Mouse (Mus musculus) cerebellum, adult (tissue): ENCODE data around the gene Olfr209.
"Not testable (repeated sequence)": the region's sequence is repeated elsewhere in the genome, so short reads cannot be mapped to it uniquely, and the experiment has no call there.

ENCODE experiments used
- ATAC-seq: cut with Nextera tagmentation; 2 replicates; pipeline ENCODE4 v1.9.2; 2017; ENCODE audit warnings: mild to moderate bottlenecking, moderate library complexity, mixed read lengths; ENCODE audit not compliant: insufficient number of reproducible peaks, low FRiP score, low TSS enrichment

Olfr209 gene

DNA sequence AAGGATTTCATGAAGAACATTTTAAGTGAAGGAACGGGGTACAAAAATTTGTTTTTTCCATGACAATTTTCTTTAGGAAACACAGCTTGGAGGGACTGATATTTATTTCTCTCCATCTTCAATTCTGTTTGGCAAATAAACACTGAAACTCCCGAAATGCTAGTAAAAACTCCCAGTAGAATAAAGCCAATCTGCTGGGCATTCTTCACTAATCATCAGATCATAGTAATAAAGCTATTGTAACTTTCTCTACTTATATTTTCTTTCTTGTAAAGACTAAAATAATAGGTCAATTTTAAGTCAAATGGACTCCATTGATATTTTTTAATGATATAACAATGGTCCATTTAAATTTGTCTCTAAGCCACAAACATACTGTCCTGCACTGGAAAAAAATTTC lies at the start of gene Olfr209:
Gene Olfr209 (minus strand): TSS at position 101 of the 400 bp plus-strand sequence.
- ATAC-seq = no peak

- ATAC-seq = no peak
These were observed 49.7 kb upstream of the Olfr209 start for GRCm38 (mm10) chr16:59413475-59413874.

DNA sequence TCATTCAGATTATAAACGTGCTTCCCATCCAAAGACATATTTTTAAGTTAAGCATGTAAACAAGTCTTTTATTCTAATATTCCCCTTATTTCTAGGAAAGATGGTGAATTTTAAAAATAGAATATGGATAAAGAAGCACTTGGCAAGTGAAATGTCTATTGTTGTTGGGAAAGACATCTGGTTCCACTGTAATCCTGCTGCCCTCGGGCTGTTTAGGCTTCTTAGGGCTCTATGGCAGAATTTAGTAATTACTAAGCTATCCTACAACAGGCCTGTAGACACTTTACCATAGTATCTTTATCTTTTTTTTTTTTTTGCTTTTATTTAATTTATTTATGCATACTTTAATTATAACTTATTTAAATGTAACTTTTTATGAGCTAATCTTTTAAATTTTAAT lies 46.0 kb upstream of the Olfr209 start:
- ATAC-seq = no peak

DNA sequence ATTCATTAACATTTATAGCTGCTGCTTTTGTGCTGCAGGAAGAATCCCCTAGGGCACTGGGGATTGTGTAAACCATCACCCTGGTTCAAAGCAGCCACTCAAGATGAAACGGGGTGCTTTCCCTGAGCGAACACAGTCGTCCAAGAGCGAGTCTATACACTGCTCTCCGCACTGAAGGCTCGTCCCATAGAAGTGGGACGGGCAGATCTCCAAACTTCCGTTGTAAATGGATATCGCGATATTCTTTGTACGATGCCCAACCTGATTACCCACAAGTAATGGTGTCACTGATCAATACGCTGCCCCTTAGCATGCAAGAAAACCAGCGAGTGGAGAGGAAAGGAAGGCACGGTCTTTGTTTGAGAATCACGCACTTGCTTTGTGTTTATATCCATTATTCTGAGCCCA lies 45.6 kb upstream of the Olfr209 start:
- no peak for ATAC-seq

- ATAC-seq = no peak
These were observed 43.2 kb upstream of the Olfr209 start, which contains the start of gene Gabrr3 for GRCm38 (mm10) chr16:59407032-59407431. Gene Gabrr3, plus strand, starts transcription at chr16:59407332.

- no peak for ATAC-seq
These were observed 41.0 kb upstream of the Olfr209 start for GRCm38 (mm10) chr16:59404798-59405197.

- no peak for ATAC-seq
These were observed 39.9 kb upstream of the Olfr209 start for GRCm38 (mm10) chr16:59403684-59404083.

- no peak for ATAC-seq
These were observed 38.2 kb upstream of the Olfr209 start for GRCm38 (mm10) chr16:59401985-59402384.

- peak; percentile 58; the same call in 1 of the 2 replicates for ATAC-seq
These were observed 37.3 kb upstream of the Olfr209 start for GRCm38 (mm10) chr16:59401102-59401501.

DNA sequence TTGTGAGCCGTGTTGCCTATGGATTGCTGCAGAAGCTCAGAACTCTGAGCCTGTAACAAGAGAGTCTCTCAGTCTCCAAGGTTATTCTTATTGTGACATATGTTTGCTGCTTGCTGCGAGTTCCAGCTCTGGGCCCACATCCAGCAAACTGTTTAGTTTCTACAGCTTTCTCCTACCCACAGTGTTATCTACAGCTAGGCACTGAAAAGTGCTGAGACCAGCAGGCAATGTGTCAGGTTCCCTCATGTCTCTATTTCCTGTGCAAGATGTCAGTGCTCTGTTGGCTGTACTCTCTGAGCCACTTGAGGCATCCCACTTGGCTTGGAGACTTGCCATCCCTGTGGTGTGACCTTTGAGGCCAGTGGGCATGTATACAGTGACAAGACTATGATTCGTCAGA lies 29.5 kb upstream of the Olfr209 start:
- peak; percentile 98 for ATAC-seq

DNA sequence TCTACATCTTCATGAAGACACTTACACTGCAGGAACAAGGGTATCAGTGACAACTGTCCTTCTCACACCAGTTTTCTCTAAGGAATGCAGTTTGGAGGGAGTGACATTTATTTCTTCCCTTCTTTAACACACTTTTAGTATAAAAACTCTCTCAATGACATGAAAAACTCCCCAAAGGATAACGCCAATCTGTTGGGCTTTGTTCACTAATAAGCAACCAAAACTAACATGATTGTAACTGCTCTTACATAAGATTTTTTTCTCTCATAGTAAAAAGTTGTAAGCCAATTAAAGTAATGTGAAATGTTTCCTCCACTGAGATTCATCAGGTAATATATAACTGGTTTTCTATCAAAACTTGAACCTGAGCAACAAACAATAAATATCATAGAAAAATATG lies 14.6 kb downstream of the Olfr209 start, which contains the start of gene Olfr206:
Gene Olfr206 (minus strand): TSS at position 101 of the 400 bp plus-strand sequence.
- no peak for ATAC-seq

DNA sequence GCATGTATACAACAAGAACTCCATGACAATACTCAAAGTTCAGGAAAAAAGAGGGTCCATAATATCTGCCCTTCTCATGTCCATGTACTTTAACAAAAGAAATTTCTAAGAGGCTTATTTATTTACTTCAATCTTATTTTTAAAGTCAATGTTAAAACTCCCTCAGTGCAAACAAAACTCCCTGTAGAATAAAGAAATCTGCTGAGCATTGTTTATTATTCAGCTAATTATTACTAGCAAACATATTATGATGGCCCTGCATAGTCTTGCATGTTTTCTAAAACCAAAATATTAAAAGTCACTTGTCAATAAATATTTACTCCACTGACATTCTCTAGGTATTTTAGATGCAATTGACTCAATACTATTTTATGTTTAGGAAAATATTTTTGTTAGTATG lies 32.8 kb downstream of the Olfr209 start, which contains the start of gene Olfr205:
Gene Olfr205 (minus strand): TSS at position 101 of the 400 bp plus-strand sequence.
- no peak for ATAC-seq

GRCm38 (mm10) chr16:59323262-59323661 lies 40.5 kb downstream of the Olfr209 start:
- not testable (repeated sequence) for ATAC-seq

DNA sequence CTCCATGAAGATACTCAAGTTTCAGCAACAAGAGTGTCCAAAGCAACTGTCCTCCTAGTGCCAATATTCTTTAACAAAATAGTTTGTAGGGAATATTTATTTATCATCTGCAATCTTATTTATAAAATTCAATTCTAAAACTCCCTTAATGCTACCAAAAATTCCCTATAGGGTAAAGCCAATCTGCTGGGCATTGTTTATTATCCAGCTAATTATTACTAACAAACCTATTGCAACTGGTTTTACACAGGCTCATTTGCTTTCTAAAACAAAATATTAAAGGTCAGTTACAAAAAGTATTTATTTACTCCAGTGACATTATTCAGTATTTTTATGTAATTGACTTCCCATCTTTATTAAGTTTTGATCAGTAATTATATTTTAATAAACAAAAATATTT lies 45.6 kb downstream of the Olfr209 start, which contains the start of gene Olfr204:
Gene Olfr204 (minus strand): TSS at position 101 of the 400 bp plus-strand sequence.
- no peak for ATAC-seq
